Mouse (Mus musculus): Measurements from ENCODE around the gene Zfp219. TPM values are rescaled to one million over a fixed set of nuclear protein-coding genes. Genes with fewer than 3 reads are reported as not detected.

Gene Zfp219
- 109 and 128 TPM in 2 replicates for polyA plus RNA-seq (2012)

GRCm38 (mm10) chr14:52020486-52021137 lies at the start of gene Zfp219:
TSS of gene Zfp219 (minus strand) at chr14:52020733.

DNA sequence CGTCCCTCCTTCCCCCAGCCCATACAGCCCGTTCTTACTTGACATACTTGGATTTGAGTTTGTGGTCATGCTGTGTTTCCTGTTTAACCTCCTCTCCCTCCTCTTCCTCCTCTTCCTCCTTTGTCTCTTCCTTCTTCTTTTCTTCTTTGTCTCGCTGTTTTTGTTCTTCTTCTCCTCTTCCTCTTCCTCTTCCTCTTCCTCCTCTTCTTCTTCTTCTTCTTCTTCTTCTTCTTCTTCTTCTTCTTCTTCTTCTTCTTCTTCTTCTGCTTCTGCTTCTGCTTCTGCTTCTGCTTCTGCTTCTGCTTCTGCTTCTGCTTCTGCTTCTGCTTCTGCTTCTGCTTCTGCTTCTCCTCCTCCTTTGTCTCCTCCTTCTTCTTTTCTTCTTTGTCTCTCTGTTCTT lies 21.8 kb upstream of the Zfp219 start, which contains the start of gene Olfr221:
TSS of gene Olfr221 (minus strand) at position 101 of the 400 bp plus-strand sequence.

DNA sequence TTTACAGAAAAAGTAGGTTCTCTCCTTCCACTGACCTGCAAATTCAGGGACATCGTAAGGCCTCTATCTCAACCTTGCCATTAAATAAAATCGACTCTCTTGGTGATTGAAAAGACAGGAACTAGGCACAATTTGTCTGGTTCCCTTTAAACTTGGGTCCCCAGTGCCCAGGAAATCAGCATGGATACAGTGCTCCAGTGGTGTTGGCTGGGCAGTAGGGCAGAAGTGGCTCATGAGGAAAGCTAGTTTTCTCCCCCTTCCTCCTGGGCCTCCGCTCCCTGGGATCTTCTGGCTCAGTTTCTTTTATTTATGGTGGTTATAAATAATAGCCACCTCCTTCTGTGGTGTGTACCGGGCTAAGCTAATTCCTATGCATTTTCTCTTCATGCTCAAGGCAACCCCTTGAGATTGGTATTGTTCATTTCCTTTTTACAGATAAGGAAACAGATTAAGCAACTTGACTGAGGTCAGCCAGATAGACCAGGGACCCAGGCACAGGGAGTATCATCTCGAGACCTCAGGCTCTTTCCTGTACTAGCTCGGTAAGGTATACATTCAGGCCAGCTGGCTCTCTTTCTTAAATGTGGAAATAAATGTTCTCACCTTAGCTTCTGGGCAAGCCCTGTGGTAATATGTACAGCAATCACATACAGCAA lies 5.0 kb downstream of the Zfp219 start, which contains the start of gene Tmem253:
TSS of gene Tmem253 (plus strand) at position 214 of the 656 bp plus-strand sequence.

GRCm38 (mm10) chr14:51984247-51985231 lies 36.0 kb downstream of the Zfp219 start, which contains the start of gene Arhgef40:
TSS of gene Arhgef40 (plus strand) at chr14:51984719.

Other genes with a start within 250 kb of the Zfp219 start
- gene Ang4, start 247.1 kb downstream of the Zfp219 start, polyA plus RNA-seq (2012): not detected in 2 replicates
- gene AY358078, start 220.7 kb downstream of the Zfp219 start, polyA plus RNA-seq (2012): not detected in 2 replicates
- gene Ear6, start 167.0 kb downstream of the Zfp219 start, polyA plus RNA-seq (2012): 0.27 and 0.76 TPM in 2 replicates
- 20.5 and 22.8 TPM in 2 replicates for gene Mettl17, start 135.9 kb downstream of the Zfp219 start, polyA plus RNA-seq (2012)
- gene Slc39a2, start 127.8 kb downstream of the Zfp219 start, polyA plus RNA-seq (2012): 0.10 TPM in 1 of 2 replicates, not detected in the other
- 22.3 and 24.9 TPM in 2 replicates for gene Ndrg2, start 106.6 kb downstream of the Zfp219 start, polyA plus RNA-seq (2012)
- gene Tppp2, start 102.3 kb downstream of the Zfp219 start, polyA plus RNA-seq (2012): not detected in 2 replicates
- gene Rnase13, start 98.0 kb downstream of the Zfp219 start, polyA plus RNA-seq (2012): not detected in 2 replicates
- gene Arhgef40, start 36.0 kb downstream of the Zfp219 start, polyA plus RNA-seq (2012): 40.8 and 45.5 TPM in 2 replicates
- gene Tmem253, start 5.1 kb downstream of the Zfp219 start, polyA plus RNA-seq (2012): 0.35 TPM in 1 of 2 replicates, not detected in the other
- gene Olfr221, start 21.7 kb upstream of the Zfp219 start, polyA plus RNA-seq (2012): 0.03 TPM in 1 of 2 replicates, not detected in the other
- gene Hnrnpc, start 83.3 kb upstream of the Zfp219 start, polyA plus RNA-seq (2012): 37.0 and 52.0 TPM in 2 replicates
- gene Rpgrip1, start 90.0 kb upstream of the Zfp219 start, polyA plus RNA-seq (2012): 2.0 and 3.0 TPM in 2 replicates
- gene Supt16, start 176.7 kb upstream of the Zfp219 start, polyA plus RNA-seq (2012): 15.2 and 16.3 TPM in 2 replicates
- 11.4 and 14.8 TPM in 2 replicates for gene Chd8, start 237.0 kb upstream of the Zfp219 start, polyA plus RNA-seq (2012)

Data from megakaryocyte-erythroid progenitor cell, adult 5 weeks (primary cell).